Mouse (Mus musculus) megakaryocyte, adult 5-6 weeks (primary cell): ENCODE results near the gene Topaz1. TPM values are rescaled to one million over a fixed set of nuclear protein-coding genes. Genes with fewer than 3 reads are reported as not detected.

Source experiments
- ATAC-seq: 2 replicates; pipeline ENCODE4 v1.8.0; 2016; ENCODE audit warnings: mild to moderate bottlenecking, inconsistent platforms; ENCODE audit not compliant: poor library complexity, severe bottlenecking
- total RNA-seq, 2 experiments: library from RNA; stranded (forward) in 1 of 2; stranded (reverse) in 1 of 2; fragments of 153-499, 151-499 nt in 1 of 2; fragments of 221-1000, 200-1000 nt in 1 of 2; gene quantifications; 2 replicates each; pipeline versions ENCODE4 v1.2.3 to v1.2.4; 2015 to 2017

Gene Topaz1
- total RNA-seq (2015) (not detected in 2 replicates), total RNA-seq (2017) (not detected in 2 replicates)

DNA sequence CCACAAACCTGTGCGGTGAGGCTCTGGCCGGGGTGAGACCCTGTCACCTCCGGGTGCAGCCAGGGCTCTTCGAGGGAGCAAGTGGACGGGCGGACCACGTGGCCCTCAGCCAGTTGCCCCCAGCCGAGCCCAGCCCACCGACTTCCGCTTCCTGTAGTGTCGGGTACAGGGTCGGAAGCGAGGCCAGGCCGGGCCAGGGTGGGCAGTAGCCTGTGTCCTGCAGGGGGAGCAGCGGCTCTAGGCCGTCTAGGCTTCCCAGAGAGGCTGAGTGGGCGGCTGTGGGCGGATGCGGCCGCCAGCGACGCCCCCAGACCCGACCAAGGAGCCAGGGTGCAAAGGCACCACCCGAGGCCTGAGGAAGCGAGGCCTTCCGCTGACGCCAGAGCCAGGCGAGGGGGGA lies at the start of gene Topaz1:
Gene Topaz1, plus strand, starts transcription at position 287 of the 400 bp plus-strand sequence.
- ATAC-seq: no peak

DNA sequence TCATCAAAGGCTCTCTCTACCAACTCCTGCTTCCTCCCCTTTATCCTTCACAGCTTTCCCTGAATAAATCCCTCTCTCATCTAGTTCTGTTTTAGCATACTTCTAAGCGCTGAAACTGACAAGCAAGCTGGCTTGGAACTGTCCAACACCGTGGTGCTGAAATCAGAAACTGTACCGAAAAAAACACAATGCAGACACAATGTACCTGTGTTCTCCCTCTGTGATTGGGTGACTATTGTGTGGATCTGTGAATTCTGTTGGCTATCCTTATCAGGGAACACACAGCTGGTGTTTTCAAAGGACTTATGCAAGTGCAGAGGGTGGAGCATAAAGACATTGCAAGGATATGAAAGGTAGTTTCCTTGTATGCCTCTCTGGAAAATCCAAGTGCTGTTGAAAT lies 45.3 kb upstream of the Topaz1 start:
- no peak for ATAC-seq

DNA sequence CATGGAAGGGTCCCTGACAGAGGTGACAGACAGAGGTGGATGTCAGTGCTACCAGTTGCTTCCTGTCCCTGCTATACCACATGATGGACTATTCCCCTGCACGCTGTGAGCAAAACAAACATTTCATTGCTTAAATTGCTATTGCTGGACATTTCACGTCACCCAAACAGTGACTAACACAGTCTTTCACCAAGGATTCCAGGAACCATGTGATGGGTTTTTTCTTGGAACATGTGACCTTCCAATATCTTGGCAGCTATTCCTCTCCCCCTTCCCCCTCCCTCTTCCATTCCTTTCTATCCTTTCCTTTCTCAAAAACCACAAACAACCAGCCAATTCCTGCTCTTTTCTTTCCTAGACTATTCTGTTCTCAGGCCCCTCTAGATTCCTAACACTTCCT lies 33.3 kb upstream of the Topaz1 start:
- no peak for ATAC-seq

DNA sequence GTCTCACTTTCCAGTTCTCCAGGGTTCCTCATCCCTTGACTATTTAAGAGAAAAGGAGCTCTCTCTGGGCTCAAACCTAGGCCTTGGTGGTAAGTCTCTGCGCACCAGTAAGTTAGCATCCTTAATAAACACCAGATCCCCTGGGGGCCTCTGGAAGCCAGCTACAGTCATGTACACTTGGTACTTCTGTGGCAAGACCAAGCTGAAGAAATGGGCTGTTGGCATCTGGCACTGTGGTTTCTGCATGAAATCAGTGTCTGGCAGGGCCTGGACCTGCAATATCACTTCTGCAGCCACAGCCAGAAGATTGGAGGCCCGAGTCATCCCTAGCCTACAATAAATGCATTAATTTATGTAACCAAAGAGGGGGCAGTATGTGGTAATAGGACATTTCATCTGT lies 32.1 kb upstream of the Topaz1 start:
- ATAC-seq: no peak

DNA sequence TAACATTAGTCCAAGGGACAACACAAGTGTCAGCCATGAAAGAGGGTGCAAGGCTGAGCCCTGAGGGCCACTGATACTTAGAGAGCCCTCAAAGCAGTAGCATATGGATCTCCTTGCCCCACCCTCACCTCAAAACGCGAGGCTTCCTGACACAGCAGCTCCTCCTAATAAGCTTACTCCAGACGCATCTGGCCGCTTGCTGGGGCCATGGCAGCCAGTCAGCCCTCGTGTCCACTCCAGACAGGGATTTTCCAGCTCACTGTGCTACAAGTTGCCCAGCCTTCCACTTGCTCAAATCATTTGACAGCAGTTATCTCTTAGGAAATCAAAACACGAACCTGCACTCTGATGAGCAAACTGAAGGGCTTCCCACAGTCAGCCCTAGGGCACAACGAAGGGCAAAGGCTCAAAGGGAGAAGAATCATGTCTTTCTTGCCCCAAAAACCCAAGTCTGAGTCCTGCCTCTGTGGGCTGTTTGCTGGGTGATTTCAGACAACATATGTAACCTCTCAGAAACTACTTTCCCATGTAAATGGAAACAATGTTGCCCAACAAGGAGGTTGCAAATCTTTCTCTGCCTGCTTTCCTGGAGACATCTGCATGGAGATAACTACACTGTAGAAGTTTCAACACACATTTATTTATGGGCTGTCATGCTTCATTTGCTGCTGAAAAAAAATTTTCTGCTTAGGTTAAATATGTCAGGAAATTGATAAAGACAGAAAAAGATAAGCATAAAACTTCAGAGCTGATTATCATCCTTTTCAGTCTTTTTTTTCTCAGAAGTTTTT lies 30.8 kb upstream of the Topaz1 start:
- no peak for ATAC-seq

DNA sequence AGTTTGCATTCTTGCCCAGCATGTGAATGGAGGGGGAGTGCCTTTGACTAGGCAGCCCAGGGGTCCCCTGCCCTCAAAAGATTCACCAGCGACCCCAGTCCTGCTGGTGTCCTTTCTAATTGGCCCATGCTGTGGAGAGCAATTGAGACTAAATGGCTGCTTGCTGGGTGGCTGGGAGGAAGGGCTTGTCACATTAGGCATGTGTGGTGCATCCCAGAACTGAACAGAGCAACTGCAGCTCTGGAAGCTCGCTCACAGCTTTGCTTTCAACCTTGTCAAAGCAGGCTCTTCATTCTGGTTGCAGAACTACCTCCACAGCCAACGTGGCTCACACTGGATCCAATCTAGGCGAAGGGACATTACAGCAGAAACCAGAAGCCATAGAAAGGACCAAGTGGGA lies 24.9 kb upstream of the Topaz1 start:
- no peak for ATAC-seq

DNA sequence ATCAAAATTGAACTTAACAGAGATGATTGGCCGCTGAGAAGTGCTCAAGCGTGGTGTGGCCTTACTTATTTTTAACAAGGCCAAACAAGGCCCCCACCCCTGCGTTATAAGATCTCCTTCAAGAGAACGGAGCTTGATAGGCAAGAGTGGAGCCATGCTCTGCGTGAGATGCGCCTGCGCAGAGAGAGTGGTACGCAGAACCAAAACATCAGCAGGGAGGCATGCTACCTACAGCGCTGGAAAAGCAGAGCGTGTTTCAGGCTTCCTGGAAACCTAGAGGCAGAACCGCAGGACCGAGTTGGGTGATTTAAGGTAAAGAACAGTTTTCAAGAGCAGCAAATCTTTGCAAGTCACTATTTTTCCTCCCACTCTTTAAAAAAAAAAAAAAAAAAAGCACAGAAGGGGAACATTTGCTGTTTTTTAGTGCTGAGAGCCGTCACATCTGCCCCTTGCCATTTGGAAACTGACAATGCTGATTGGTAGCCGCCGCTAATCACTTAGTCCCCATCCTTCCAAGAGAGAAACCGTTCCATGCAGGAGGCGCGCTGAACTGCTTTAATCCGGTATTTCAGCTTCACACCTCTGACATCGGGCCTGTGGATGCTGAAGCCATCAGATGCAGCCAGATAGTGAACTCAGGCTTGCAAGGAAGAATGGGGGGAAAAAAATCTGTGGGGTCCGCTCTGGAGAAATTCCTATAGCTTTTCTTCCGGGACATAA lies 21.9 kb upstream of the Topaz1 start:
- ATAC-seq: no peak

DNA sequence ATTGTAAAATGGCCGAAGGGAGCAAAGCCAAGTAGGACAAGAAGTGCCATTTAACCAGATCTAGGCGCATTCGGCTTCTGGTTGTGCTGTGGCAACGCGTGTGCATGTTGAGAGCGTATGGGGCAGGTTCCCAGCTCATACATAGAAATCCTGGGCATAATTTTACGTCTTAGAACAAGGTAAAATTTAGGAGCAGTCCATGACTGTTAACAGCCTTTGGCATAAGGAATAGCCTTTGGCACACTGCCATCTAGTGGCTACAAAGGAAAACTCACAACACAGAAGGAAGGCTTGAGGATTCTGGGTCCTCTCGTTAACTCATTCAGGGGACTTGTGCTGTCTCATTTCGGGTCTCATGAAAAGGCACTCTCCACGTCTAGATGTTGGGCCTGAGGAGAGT lies 17.6 kb upstream of the Topaz1 start:
- peak; percentile 76 for ATAC-seq

DNA sequence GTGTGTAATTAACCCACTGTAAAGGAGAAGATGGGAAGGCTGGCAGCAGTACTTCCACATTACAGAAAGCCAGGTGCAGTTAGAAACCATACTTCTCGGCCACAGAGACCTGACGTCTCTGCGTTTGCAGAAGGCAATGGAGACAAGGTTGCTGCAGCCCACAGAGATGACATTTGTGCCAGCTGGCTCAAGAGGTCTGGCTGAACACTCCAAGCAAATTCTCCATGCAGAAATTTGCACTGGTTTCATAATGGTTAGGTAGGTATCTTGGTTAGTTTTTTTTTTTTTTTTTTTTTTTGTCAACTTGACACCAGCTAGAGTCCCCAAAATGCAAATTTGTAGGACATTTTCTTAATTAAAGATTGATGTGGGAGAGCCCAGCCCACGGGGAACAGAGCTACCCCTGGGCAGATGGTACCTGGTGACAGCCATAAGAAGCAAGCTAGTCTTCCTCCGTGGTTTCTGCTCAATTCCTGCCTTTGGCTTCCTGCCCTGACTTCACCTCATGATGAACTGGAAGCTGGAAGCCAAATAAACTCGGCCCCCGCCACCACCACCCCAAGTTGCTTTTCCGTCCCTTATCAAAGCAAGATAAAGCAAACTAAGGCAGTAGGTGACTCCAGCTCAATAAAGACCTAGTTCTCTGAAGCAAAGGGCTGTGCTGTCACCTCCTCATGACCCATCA lies 14.9 kb upstream of the Topaz1 start:
- no peak for ATAC-seq

DNA sequence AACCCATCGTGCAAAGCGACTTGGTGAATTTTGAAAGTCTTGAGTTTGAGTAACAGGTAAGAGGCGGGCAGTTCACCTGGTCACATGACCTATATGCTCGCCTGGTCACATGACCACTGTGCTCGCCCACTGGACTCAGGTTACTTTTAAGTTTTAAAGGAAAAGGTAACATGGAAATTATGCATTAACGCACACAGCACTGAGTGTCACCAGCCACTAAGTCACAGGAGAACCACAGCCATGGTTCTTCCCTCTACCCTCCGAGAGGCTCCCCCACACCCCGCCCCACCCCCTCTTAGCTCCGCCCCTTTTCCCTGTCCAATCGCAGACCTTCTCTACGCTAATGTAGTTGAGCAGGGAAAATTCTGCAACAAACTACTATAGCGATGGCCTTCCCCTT lies 13.9 kb upstream of the Topaz1 start:
- ATAC-seq: no peak

DNA sequence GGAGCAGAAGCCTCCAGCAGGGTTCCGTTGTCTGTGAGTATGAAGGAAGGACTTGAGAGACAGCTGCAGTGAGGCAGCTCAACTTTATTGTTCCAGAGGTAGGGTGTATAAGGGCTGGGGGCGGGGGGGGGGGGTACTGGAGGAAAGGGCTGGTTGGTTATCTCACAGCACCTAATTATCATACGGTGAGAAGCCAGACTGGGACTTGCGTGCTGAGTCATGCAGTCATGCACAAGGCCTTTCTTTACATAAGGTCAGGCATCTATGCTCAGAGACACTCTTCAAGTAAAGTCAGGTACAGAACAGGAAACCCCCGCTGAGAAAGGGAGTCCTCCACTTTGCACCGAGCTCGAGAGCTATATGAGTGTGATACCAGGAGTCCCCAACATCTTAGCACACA lies 12.2 kb upstream of the Topaz1 start:
- ATAC-seq: no peak

DNA sequence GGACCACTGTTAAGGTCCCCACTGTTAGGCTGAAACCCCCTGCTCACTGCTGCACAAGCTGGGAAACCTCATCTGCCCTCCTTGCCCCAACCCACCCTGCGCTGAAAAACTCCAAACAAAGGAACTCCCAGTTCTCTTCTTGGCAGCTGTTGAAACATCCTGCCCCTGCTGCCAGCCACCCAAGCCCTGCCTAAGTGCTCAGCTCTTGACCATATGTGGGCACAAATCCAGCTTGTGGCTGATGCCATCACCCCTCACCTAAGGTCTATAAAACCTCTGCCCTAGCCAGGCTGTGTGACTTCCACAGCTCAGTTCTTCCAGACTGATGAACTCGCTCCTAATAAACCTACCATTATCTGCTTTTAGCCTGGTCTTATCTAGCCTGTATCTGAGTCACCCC lies 11.1 kb upstream of the Topaz1 start:
- no peak for ATAC-seq

DNA sequence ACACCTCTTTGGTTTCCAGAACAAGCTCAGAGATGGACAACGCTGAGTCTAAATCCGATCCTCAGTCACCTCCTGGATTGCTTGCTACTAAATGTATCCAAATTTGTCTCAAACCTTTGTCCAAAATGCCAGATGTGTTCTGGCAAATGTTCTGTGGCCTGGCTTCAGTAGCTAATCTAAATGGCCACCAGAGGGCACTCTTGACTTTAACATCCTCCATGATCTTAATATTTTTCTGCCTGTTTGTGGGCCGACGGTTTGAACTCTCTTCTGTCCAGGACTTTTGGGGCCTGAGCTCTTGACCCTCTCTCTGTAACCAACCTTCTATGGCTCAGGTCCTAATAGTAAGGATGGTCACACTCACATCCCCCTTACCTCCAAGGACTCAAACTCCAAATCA lies 10.4 kb upstream of the Topaz1 start:
- ATAC-seq: peak; percentile 83

DNA sequence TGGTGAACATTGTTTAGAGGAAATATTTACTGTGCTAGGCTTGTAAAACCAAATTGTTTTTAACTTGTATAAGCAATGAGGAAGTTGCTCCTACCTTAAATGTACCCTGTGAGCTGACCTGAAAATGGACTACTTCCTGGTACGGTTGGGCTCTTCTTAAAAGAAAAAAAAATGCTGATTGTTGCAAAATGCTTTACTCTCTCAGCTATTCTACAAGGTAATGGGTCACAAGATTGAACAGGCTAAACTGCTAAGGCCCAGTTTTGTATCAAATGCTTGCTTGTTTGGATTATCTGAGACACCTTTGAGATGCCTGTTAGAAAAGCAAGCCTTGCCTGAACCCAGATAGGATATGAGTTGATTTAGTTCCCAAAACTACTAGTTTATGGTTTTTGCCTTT lies 1.3 kb upstream of the Topaz1 start:
- ATAC-seq: no peak

DNA sequence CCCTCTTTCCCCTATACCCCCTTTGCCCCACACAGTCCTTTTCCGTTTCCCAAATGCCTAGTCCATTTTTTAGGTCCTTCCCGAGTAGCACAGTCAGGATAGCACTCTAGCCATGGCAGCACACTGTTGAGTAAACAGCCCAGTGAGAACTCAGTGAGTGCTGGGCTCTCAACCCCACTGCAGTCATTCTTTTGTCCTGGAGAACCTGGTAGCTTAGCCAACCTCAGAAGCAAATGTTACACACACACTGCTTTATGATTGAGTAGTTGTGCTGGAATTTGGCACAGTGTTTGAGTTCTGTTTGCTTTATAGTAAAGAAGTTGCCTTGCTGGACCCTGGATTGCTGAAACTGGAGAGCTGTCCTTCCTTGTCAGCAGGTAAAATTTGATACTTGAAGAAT lies 10.5 kb downstream of the Topaz1 start:
- no peak for ATAC-seq

DNA sequence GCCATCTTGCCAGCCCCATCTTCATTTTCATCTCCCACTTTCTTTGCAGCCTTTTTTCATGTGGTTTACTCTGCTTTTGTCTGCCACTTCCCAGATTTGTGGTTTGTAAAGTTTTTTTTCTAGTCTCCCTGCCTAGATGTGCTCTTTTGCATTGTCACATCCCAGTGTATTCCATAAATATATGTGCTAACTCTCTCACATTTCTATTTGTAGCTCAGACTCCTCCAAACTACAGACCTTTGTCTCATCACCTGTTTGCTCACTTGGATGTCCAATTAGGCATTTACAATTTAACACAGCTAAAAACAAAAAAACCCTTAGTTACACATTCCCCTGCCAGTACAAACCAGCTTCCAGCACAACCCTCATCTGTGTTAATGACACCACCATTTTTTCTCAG lies 13.0 kb downstream of the Topaz1 start:
- ATAC-seq: no peak

DNA sequence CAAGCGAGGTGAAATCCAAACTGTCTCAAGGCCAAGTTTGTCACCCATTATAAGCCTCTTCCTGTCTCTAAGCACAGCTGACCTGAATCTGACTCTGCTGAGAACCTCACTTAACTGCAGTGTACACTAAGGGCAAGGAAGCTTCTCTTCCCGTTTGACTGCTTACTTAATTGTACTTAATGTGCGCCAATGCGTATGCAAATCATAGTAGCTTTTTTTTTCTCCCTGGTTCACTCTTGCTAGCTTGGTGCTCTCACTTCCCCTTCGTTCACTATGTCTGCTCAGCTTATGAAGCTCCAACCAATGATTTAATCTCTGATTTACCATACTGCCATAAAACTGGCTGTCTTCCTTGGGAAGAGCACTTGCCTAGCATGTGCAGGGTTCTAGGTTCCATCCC lies 38.1 kb downstream of the Topaz1 start:
- ATAC-seq: peak; percentile 76

DNA sequence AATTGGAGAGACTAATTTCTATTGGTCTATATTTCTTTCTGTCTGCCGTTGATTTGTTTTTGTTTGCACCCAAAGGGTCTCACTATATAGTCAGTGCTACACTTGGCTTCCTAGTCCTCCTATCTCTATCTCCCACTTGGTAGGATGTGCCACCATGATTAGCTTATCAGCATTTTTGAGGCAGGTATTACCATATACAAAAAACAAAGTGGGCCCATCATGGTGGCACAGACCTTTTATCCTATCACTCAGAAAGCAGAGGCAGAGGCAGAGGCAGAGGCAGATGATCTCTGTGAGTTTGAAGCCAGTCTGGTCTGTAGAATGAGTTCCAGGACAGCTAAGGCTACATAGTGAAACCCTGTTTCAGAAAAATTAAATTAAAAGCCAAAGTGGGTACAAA lies 39.4 kb downstream of the Topaz1 start:
- ATAC-seq: no peak

DNA sequence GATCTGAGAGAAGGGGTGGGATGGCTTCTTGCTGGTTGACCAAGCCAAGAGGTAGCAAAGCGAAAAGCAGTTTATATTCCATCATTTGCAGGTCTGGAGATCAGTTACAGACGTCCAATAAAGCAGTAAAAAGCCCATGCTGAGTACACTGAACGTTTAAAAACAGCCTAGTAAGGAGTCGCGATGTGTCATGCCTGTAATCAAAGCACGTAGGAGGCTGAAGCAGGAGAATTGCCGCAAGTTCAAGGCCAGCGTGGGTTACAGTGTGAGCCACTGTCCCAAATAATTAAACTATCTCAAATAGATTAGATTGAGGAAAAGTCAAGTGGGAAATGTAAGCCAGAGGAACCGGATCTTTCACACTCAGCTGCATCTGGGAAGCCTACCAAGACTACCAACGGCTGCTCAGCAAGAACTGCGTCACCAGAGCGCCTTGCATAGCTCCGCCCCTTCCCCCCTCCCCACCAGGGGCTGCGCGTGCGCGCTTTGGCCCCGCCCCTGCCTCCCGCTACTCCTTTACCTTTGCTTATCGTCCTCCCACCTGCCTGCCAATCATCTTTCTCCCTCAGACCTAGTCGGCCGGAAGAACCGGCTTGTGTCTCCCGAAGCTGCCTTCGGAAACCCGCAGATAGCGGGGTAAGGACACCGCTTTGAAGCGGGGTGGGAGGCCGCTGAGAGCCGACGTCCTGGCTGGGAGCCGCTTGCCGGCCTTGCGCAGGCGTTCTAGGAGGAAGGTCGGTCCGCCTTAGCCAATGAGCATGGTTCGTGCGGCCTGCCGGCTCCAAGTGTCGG lies 58.1 kb downstream of the Topaz1 start, which contains the start of gene Tcaim:
Gene Tcaim, plus strand, starts transcription at position 487 of the 792 bp plus-strand sequence.
- ATAC-seq: peak; percentile 92

DNA sequence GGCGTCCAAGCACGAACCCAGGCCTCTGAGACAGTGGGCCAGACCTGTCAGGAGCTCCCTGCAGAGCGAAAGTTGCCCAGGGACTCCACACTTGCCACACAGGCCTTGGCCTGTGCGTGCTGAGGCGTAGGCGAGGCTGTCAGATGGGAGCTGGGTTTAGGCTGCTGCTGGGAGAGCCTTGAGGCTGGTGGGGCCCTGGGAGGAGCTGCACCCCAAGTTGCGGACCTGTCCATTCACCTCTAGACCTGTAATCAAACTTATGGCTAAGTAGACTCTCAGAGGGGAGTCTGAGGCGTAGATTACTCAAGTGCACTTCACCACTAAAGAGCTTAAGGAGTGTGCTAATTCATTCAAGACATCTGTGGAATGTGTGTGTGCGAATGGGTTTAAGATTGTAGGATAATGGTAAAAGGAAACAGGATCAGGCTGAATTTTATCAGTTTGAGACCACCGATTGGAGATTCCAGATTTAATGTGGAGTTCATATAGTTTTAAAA lies 58.7 kb downstream of the Topaz1 start:
- no peak; the same call in 1 of the 2 replicates for ATAC-seq

DNA sequence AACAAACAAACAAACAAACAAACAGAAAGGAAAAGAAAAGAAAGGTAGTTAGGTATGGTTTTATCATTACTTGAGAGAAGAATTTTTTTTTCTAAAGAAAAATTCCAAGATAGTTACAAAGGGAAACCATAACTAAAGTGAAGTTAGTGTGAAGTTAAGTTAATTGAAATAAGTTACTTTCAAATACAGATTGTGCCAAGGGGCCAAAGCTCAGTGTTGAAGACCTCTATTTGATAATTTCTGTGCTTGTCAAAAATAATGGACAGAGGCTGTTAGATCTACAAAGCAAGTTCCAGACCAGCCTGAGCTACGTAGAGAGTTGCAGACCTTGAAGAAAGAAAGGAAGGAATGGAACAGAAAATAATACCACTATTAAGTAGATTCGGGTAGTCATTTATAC lies 60.0 kb downstream of the Topaz1 start:
- ATAC-seq: no peak
